Mouse (Mus musculus): ENCODE results near the gene Aurkb.

DNA sequence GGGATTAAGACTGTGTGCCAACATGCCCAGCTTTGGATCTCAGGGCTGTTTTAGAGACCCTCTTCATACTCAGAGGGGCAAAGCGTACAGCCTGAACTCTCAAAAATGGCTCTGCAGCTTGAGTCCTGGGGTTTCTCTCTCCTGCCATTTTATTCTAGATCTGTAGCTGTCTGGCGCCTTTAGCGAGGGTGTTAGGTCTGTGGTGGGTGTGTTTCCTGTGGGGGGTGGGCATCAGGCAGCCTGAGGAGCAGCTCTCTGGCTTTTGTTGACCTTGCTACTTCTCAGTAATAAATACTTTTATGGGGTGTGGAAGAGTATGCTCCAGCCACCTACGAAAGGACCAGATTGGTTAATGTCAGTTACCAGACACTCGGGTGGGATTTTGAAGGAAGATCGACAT is 32.6 kb downstream of the Aurkb start:
- TF ChIP-seq CTCF (IDR thresholded peaks at IDR 0.05; ENCODE audit: low read depth, low read length) (no peak), POLR2A (IDR thresholded peaks at IDR 0.05; ENCODE audit: insufficient read depth, low read length) (no peak)
